Mouse (Mus musculus): ENCODE data around the gene Rxfp2. TPM values are rescaled to one million over a fixed set of nuclear protein-coding genes. Genes with fewer than 3 reads are reported as not detected.

Rxfp2 gene
- 0.07 TPM in 1 of 2 replicates, not detected in the other for polyA plus RNA-seq (2015; fragmentation: Nextera tagmentation; extraction: Ambion mirVana)

DNA sequence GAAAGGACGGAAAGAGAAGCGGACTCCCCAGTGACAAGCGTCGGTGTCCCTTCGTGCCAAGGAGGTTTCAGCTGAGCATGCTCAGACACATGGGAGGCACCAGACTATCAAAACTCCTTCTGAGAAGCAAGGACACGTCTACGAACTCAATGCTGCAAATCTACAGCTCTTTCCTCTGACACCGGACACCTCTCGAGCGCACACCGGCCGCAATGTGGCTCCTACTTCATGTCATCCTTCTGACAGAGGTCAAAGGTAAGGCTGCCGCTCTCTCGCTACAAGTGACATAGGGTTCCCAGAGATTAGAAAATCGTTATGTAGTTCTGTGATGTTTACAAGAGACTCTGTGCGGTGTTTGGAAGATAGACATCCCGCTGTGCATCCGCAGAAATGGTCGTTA, at the start of gene Rxfp2:
Rxfp2 (plus strand) TSS at position 20 of the 400 bp plus-strand sequence.
- H3K4me2 ChIP-seq: no peak within 1 kb of the TSS
- no peaks in the 10 kb centered on the region; the same call in 1 of the 2 replicates for H3K9me3 ChIP-seq (replicated peaks)
- H3K27me3 ChIP-seq: no peaks in the 10 kb centered on the region
- ATAC-seq (ENCODE audit: insufficient read depth): no peak
- H3K4me3 ChIP-seq (replicated peaks): no peak within 1 kb of the TSS
- no peak within 1 kb of the TSS for H3K9ac ChIP-seq
- no peaks in the 10 kb centered on the region for H3K36me3 ChIP-seq (replicated peaks)
- H3K27ac ChIP-seq (replicated peaks): no peak within 1 kb of the TSS
- no peaks in the 10 kb centered on the region for H3K4me1 ChIP-seq (replicated peaks)
- WGBS (ENCODE audit: insufficient replicate concordance): 69% methylated on average over 19 of the region's 19 CpGs

DNA sequence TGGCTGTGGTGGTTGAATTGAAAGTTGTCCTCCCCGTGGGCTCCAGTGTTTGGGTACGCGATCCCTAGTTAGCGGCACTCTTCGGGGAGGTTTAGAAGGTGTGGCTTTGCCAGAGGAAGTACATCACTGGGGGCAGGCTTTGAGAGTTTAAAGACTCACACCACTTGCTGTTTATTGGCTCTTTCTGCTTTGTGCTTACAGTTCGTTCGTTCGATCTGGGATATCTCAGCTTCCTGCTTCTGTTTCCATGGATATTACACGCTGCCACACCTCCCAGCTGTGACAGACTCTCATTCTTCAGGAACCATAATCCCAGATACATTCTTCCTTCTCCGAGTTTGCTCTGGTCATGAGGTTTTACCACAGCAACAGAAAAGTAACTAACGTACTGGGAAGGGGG, 48.2 kb upstream of the Rxfp2 start:
- no peaks in the 10 kb centered on the region for H3K27me3 ChIP-seq
- H3K27ac ChIP-seq (replicated peaks): no peak overlapping the region
- 75% methylated on average over 11 of the region's 11 CpGs for WGBS (ENCODE audit: insufficient replicate concordance)
- H3K36me3 ChIP-seq (replicated peaks): no peaks in the 10 kb centered on the region
- no peak overlapping the region for H3K9ac ChIP-seq
- no peaks in the 10 kb centered on the region for H3K4me1 ChIP-seq (replicated peaks)
- no peak for ATAC-seq (ENCODE audit: insufficient read depth)
- no peak overlapping the region for H3K4me3 ChIP-seq (replicated peaks)
- no peak overlapping the region for H3K4me2 ChIP-seq
- H3K9me3 ChIP-seq (replicated peaks): no peaks in the 10 kb centered on the region

DNA sequence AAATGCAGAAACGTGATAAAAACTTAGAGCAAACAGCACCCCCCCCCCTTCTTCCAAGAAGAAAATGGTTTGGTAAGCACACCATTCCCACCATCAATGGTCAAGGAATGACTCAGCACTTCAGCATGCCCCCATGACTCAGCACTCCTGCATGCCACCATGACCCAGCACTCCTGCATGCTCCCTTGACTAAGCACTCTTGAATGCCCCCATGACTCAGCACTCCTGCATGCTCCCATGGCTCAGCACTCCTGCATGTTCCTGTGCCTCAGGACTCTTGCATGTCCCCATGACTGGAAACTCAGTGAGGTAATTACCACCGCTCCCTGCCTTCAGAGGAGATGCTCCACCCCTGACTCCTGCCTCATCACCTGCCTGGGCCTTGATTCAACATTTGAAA, 41.4 kb upstream of the Rxfp2 start:
- H3K9ac ChIP-seq: no peak overlapping the region
- no peaks in the 10 kb centered on the region for H3K4me1 ChIP-seq (replicated peaks)
- H3K36me3 ChIP-seq (replicated peaks): no peaks in the 10 kb centered on the region
- peaks cover 2% of the 10 kb centered on the region; the same call in 1 of the 2 replicates for H3K9me3 ChIP-seq (replicated peaks)
- no peak overlapping the region for H3K4me3 ChIP-seq (replicated peaks)
- ATAC-seq (ENCODE audit: insufficient read depth): no peak
- H3K4me2 ChIP-seq: no peak overlapping the region
- 56% methylated on average over 2 of the region's 2 CpGs for WGBS (ENCODE audit: insufficient replicate concordance)
- no peak overlapping the region for H3K27ac ChIP-seq (replicated peaks)
- H3K27me3 ChIP-seq: no peaks in the 10 kb centered on the region

DNA sequence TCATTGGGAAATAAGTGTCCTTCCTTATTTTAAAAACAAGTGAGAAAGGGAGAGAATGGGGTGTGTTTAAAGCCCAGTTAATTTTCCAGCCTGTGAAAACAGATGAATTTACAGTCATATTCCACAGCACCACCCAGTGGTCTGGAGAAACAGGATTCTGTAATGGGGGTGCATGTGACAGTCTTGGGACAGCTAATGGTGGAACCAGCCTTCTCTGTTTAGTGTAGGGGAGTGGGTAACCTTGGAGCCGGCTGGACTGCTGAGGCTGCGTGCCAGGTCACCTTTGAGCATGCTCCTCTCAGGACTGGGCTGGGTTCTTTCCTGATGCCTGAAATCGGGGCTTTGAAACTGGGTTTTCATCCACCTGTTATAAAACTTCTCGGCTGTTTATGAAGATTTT, 34.9 kb upstream of the Rxfp2 start:
- H3K4me3 ChIP-seq (replicated peaks): no peak overlapping the region
- no peak for ATAC-seq (ENCODE audit: insufficient read depth)
- H3K9ac ChIP-seq: no peak overlapping the region
- WGBS (ENCODE audit: insufficient replicate concordance): 55% methylated on average over 4 of the region's 4 CpGs
- H3K27me3 ChIP-seq: no peaks in the 10 kb centered on the region
- H3K36me3 ChIP-seq (replicated peaks): no peaks in the 10 kb centered on the region
- no peak overlapping the region for H3K27ac ChIP-seq (replicated peaks)
- H3K4me1 ChIP-seq (replicated peaks): no peaks in the 10 kb centered on the region
- H3K9me3 ChIP-seq (replicated peaks): no peaks in the 10 kb centered on the region
- H3K4me2 ChIP-seq: no peak overlapping the region

DNA sequence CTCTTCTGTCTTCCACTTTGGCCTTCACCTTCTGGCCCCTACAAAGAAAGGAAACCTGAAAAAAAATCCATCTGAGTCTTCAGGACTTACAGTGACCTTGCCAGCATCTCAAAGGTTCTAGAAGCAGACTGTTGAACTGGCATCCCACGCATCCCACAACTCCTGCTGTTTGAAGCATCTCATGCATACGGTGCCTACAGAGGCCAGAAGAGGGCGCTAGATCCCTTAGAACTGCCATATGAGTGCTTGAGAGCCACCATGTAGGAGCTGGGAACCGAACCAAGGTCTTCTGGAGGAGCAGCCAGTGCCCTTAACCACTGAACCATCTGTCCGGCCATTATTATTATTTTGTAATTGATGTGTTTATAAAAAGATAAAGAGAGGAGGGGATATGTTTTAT, 23.9 kb upstream of the Rxfp2 start:
- Histone ChIP-seq H3K9me3 (replicated peaks) (no peaks in the 10 kb centered on the region), H3K27me3 (no peaks in the 10 kb centered on the region), H3K4me1 (replicated peaks) (no peaks in the 10 kb centered on the region), H3K27ac (replicated peaks) (no peak overlapping the region), H3K9ac (no peak overlapping the region), H3K4me3 (replicated peaks) (no peak overlapping the region), H3K36me3 (replicated peaks) (no peaks in the 10 kb centered on the region), H3K4me2 (no peak overlapping the region)
- 52% methylated on average over 5 of the region's 5 CpGs for WGBS (ENCODE audit: insufficient replicate concordance)
- no peak for ATAC-seq (ENCODE audit: insufficient read depth)

DNA sequence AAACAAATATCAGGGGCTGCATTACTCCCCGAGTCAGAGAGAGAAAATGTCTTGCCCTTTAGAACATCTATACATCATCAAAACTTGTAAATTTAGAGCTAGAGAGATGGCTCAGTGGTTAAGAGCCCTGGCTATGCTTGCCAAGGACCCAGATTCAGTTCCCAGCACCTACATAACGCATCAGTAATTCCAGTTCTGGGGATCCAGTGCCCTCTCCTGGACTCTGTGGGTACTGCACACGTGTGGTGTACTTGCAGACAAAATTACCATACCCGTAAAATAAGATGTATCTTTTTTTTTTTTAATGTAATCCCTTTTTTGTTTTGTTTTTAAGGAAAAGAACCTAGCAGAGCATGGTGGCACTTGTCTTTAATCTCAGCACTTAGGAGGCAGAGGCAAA, 21.9 kb upstream of the Rxfp2 start:
- H3K27ac ChIP-seq (replicated peaks): no peak overlapping the region
- H3K36me3 ChIP-seq (replicated peaks): no peaks in the 10 kb centered on the region
- ATAC-seq (ENCODE audit: insufficient read depth): no peak
- no peak overlapping the region for H3K9ac ChIP-seq
- H3K4me1 ChIP-seq (replicated peaks): no peaks in the 10 kb centered on the region
- H3K9me3 ChIP-seq (replicated peaks): no peaks in the 10 kb centered on the region
- no peak overlapping the region for H3K4me2 ChIP-seq
- H3K4me3 ChIP-seq (replicated peaks): no peak overlapping the region
- WGBS (ENCODE audit: insufficient replicate concordance): 67% methylated on average over 4 of the region's 4 CpGs
- no peaks in the 10 kb centered on the region for H3K27me3 ChIP-seq

DNA sequence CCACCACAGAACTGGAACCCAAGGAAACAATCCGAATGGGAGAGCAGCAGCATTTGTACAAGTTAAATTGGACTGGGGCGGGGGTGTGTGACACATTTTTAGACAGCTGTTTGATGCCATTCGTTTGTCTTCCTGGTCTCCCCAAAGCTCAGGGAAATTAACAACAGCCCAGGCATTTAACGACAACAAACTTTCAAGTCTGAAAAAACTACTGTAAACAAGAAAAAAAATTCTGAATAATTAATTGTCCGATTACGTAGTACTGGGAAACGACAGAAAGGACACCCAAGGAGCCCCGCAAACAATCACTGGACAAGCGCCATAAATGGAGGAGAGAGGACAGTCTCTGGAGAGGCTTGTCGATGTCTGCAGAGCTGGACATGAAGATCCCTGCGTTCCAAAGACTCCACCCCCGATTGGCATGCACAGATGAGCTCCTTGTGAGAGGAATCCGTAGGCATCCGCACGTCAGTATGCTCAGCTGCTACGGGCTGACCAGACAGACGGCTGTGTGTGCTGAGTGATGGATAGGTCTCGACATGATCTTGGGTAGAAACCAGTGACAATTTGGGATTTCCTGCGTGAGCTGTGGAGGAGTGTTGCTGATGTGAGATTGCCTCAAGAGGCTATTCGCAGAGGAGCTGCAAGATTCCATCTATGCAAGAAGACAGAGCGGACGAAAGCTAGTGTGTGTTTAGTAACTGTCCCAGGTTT, 21.0 kb upstream of the Rxfp2 start:
- H3K4me1 ChIP-seq (replicated peaks): no peaks in the 10 kb centered on the region
- H3K4me2 ChIP-seq: no peak overlapping the region
- no peaks in the 10 kb centered on the region for H3K9me3 ChIP-seq (replicated peaks)
- no peak overlapping the region for H3K9ac ChIP-seq
- H3K36me3 ChIP-seq (replicated peaks): no peaks in the 10 kb centered on the region
- no peak for ATAC-seq (ENCODE audit: insufficient read depth)
- WGBS (ENCODE audit: insufficient replicate concordance): 73% methylated on average over 22 of the region's 22 CpGs
- H3K27me3 ChIP-seq: no peaks in the 10 kb centered on the region
- H3K4me3 ChIP-seq (replicated peaks): no peak overlapping the region
- no peak overlapping the region for H3K27ac ChIP-seq (replicated peaks)

DNA sequence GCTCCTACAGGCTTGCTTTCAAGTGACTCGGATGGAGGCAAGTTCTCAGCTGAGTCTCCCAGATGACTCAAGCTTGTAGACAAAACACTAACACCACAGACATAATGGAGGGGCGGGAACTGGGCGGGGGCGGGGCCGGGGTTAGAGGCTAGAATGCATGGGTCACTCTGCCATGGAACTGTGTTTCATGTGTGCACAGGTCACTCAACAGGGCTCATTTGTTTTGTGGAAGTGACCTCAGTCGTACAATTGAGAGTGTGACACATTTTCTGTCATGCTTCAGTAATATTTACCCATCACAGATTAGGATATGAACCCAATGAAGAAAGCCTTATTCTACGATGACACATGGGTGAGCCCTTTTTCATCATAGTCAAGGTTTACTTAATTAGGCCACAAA, 20.2 kb upstream of the Rxfp2 start:
- Histone ChIP-seq H3K27ac (replicated peaks) (no peak overlapping the region), H3K4me2 (no peak overlapping the region), H3K36me3 (replicated peaks) (no peaks in the 10 kb centered on the region), H3K9me3 (replicated peaks) (no peaks in the 10 kb centered on the region), H3K4me3 (replicated peaks) (no peak overlapping the region), H3K4me1 (replicated peaks) (no peaks in the 10 kb centered on the region), H3K9ac (no peak overlapping the region), H3K27me3 (no peaks in the 10 kb centered on the region)
- WGBS (ENCODE audit: insufficient replicate concordance): 57% methylated on average over 7 of the region's 7 CpGs
- ATAC-seq (ENCODE audit: insufficient read depth): no peak

DNA sequence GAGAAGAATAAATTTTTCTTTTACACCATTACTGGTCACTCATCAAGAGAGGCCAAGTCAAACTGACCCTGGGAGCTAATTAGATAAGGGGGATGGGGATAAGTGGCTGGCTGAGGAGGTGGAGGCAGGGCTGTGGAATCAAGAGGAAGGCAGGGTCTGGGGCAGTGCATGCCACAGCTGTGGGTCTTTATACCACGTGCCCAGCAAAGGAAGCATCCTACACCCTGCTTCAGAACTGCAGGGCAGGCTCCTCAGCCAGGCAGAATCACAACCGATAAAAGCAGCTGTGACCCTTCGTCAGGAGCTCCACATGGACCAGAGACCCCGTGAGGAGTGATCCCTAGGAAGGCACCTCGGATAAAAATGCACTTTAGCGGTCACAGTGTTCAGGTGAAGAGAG, 13.1 kb upstream of the Rxfp2 start:
- H3K36me3 ChIP-seq (replicated peaks): no peaks in the 10 kb centered on the region
- WGBS (ENCODE audit: insufficient replicate concordance): 45% methylated on average over 6 of the region's 6 CpGs
- no peaks in the 10 kb centered on the region for H3K4me1 ChIP-seq (replicated peaks)
- H3K9ac ChIP-seq: no peak overlapping the region
- H3K9me3 ChIP-seq (replicated peaks): no peaks in the 10 kb centered on the region
- no peak overlapping the region for H3K4me3 ChIP-seq (replicated peaks)
- no peak for ATAC-seq (ENCODE audit: insufficient read depth)
- no peak overlapping the region for H3K27ac ChIP-seq (replicated peaks)
- H3K27me3 ChIP-seq: no peaks in the 10 kb centered on the region
- no peak overlapping the region for H3K4me2 ChIP-seq

DNA sequence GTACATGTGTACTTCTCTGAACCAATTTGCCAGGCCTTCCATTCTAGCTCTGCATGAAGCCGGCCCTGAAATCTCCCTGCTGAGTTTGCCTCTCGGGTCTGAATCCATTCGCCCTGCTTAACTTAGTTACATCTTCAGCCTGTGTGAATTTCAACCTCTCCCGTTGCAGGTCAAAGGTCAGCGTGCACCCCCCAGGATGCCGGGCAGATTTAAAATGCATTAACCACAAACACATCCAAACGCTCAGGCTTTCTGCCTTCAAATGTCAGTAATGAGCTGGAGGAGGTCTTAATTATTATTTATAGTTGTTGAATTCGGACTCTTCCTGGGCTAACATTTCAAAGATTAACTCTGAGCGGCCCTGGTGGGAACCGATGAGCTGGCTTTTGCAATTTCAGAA, 1.6 kb upstream of the Rxfp2 start:
- Histone ChIP-seq H3K4me1 (replicated peaks) (no peaks in the 10 kb centered on the region), H3K4me2 (no peak overlapping the region), H3K9me3 (replicated peaks) (no peaks in the 10 kb centered on the region; the same call in 1 of the 2 replicates), H3K36me3 (replicated peaks) (no peaks in the 10 kb centered on the region), H3K27ac (replicated peaks) (no peak overlapping the region), H3K4me3 (replicated peaks) (no peak overlapping the region), H3K9ac (no peak overlapping the region), H3K27me3 (no peaks in the 10 kb centered on the region)
- ATAC-seq (ENCODE audit: insufficient read depth): no peak
- WGBS (ENCODE audit: insufficient replicate concordance): 58% methylated on average over 10 of the region's 10 CpGs

DNA sequence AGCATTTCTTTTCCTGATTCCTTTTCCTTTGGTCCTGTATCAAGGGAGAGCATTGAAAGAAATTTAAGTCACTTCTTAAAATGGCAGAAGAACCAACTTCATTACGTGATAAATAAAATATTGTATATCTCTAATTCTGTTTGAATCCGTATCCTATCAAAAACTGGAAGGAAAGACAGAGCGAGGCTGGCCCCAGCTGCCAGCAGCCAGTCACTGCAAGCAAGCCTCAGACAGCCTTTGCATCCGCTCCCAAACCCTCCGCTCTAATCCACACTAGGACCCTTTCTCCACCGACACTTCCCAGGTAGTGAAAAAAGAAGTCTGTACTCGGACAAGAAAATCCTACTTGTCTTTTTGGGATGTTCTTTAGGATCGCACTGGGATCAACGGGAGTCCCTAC, 803 bp upstream of the Rxfp2 start:
- no peaks in the 10 kb centered on the region for H3K27me3 ChIP-seq
- no peak for ATAC-seq (ENCODE audit: insufficient read depth)
- 58% methylated on average over 9 of the region's 9 CpGs for whole genome bisulfite sequencing (ENCODE audit: insufficient replicate concordance)
- H3K27ac ChIP-seq (replicated peaks): no peak overlapping the region
- no peak overlapping the region for H3K4me2 ChIP-seq
- no peaks in the 10 kb centered on the region for H3K36me3 ChIP-seq (replicated peaks)
- no peaks in the 10 kb centered on the region; the same call in 1 of the 2 replicates for H3K9me3 ChIP-seq (replicated peaks)
- H3K4me3 ChIP-seq (replicated peaks): no peak overlapping the region
- no peaks in the 10 kb centered on the region for H3K4me1 ChIP-seq (replicated peaks)
- no peak overlapping the region for H3K9ac ChIP-seq

DNA sequence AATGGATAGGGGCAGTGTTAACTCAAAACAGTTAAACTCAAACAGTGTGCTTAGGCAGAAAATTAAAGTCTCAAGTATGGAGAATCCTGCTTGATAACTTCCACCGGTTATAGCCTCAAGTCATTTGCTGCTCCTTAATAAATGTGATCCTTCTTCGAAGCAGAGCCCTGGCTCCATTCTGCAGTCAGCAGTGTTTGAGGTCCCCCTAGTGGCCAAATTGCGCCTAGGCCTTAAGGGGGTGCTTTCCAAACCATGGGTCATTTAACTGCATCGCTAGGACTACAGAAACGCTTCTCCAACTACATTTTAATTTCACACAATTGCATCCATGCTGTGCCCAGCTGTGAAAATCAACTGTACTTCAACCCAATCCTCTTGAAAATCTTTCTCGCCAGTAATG, 2.4 kb downstream of the Rxfp2 start:
- H3K9ac ChIP-seq: no peak overlapping the region
- no peak overlapping the region for H3K27ac ChIP-seq (replicated peaks)
- H3K9me3 ChIP-seq (replicated peaks): 0 out of 2 replicates have a peak, but pooled peaks cover 4% of the 10 kb centered on the region
- H3K36me3 ChIP-seq (replicated peaks): no peaks in the 10 kb centered on the region
- H3K4me1 ChIP-seq (replicated peaks): no peaks in the 10 kb centered on the region
- WGBS (ENCODE audit: insufficient replicate concordance): 12% methylated on average over 6 of the region's 6 CpGs
- ATAC-seq (ENCODE audit: insufficient read depth): no peak
- no peaks in the 10 kb centered on the region for H3K27me3 ChIP-seq
- H3K4me3 ChIP-seq (replicated peaks): no peak overlapping the region
- H3K4me2 ChIP-seq: no peak overlapping the region

All from liver, embryonic 15.5 days (tissue).